Mouse (Mus musculus) embryonic fibroblast, embryonic 13.5 days (primary cell): ENCODE measurements around the gene Tbl1x.

ENCODE experiments used
- CTCF ChIP-seq: IDR thresholded peaks from 2 replicates; pipeline ENCODE4 v1.5.1; 2011; ENCODE audit warnings: mild to moderate bottlenecking, control low read depth, low read length, moderate library complexity, borderline replicate concordance; ENCODE audit not compliant: insufficient read depth
- POLR2A ChIP-seq: IDR thresholded peaks from 2 replicates; pipeline ENCODE4 v1.6.1; 2011; ENCODE audit warnings: low read depth, mild to moderate bottlenecking, control low read depth, low read length, moderate library complexity

GRCm38 (mm10) chrX:77544003-77544402 lies 33.2 kb downstream of the Tbl1x start:
- no peak for TF ChIP-seq CTCF
- no peak for TF ChIP-seq POLR2A
